Mouse (Mus musculus): ENCODE data around the gene Bdkrb2. TPM values are rescaled to one million over a fixed set of nuclear protein-coding genes. Genes with fewer than 3 reads are reported as not detected.

Gene Bdkrb2
- polyA plus RNA-seq, 1 experiment from 2014 or later, result 1.8 TPM

DNA sequence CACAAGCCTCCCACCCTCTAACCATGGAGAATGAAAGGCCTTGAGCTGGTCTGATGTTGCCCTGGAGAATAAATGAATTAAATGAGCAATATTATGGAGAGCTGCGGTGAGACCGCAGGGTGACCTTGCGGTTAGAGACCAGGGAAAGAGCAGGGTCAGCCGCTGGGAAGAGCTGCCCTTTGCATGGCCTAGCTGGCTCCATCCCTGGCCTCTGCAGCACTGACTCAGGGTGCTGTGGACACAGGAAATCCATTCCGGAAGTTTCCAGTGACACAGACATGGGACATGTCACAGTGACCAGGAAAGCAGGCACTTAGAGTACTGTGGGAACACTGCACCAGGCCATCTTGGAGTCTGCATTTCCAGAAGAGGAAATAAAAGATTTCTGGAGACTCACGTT lies 14.1 kb upstream of the Bdkrb2 start:
- Histone ChIP-seq H3K36me3 (no peaks in the 10 kb centered on the region), H3K27me3 (peaks cover 4% of the 10 kb centered on the region; the same call in 1 of the 2 replicates), H3K27ac (no peak overlapping the region), H3K4me2 (replicated peaks) (no peak overlapping the region), H3K4me3 (no peak overlapping the region), H3K9ac (no peak overlapping the region), H3K9me3 (no peaks in the 10 kb centered on the region), H3K4me1 (peaks cover 20% of the 10 kb centered on the region)
- 81% methylated on average over 6 of the region's 6 CpGs for WGBS
- no peak for ATAC-seq (ENCODE audit: low FRiP score, low read depth)

DNA sequence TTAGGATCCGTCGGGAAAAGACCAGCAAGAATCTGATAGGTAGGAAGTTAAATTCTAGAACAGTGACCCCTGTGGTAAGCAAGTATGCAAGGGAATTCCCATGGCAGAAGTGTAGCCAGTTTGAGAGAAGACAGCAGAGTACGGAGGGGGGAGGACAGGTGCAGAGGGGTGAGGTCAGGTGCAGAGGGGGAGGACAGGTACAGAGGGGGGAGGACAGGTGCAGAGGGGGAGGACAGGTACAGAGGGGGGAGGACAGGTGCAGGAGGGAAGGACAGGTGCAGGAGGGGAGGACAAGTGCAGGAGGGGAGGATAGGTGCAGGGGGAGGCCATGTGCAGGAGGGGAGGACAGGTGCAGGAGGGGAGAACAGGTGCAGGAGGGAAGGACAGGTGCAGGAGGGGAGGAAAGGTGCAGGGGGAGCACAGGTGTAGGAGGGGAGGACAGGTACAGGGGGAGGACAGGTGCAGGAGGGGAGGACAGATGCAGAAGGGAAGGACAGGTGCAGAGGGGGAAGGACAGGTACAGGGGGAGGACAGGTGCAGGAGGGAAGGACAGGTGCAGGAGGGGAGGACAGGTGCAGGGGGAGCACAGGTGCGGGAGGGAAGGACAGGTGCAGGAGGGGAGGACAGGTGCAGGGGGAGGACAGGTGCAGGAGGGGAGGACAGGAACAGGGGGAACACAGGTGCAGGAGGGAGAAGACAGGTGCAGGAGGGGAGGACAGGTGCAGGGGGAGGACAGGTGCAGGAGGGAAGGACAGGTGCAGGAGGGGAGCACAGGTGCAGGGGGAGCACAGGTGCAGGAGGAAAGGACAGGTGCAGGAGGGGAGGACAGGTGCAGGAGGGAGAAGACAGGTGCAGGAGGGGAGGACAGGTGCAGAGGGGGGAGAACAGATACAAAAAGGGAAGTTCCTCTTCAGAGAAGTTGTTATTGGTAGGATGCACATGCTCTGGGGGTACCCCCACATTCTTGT lies 12.9 kb upstream of the Bdkrb2 start:
- no peak overlapping the region for H3K9ac ChIP-seq
- H3K36me3 ChIP-seq, result no peaks in the 10 kb centered on the region
- no peaks in the 10 kb centered on the region for H3K9me3 ChIP-seq
- no peak overlapping the region for H3K4me2 ChIP-seq (replicated peaks)
- H3K4me1 ChIP-seq, result peaks cover 32% of the 10 kb centered on the region
- no peak overlapping the region for H3K4me3 ChIP-seq
- H3K27me3 ChIP-seq, result peaks cover 4% of the 10 kb centered on the region; the same call in 1 of the 2 replicates
- no peak for ATAC-seq (ENCODE audit: low FRiP score, low read depth)
- 71% methylated on average over 4 of the region's 4 CpGs for WGBS
- H3K27ac ChIP-seq, result no peak overlapping the region

GRCm38 (mm10) chr12:105551551-105551989 lies 11.5 kb upstream of the Bdkrb2 start:
- Histone ChIP-seq H3K4me1 (peaks cover 31% of the 10 kb centered on the region), H3K4me2 (replicated peaks) (no peak overlapping the region), H3K36me3 (no peaks in the 10 kb centered on the region), H3K4me3 (no peak overlapping the region), H3K9me3 (no peaks in the 10 kb centered on the region), H3K9ac (no peak overlapping the region), H3K27me3 (peaks cover 4% of the 10 kb centered on the region; the same call in 1 of the 2 replicates), H3K27ac (no peak overlapping the region)
- ATAC-seq (ENCODE audit: low FRiP score, low read depth), result no peak
- 65% methylated on average over 6 of the region's 6 CpGs for WGBS

- peaks cover 28% of the 10 kb centered on the region for H3K4me1 ChIP-seq
- no peaks in the 10 kb centered on the region for H3K9me3 ChIP-seq
- H3K36me3 ChIP-seq, result no peaks in the 10 kb centered on the region
- no peak for ATAC-seq (ENCODE audit: low FRiP score, low read depth)
- 60% methylated on average over 8 of the region's 8 CpGs for WGBS
- no peak overlapping the region for H3K9ac ChIP-seq
- no peak overlapping the region for H3K4me3 ChIP-seq
- H3K27me3 ChIP-seq, result peaks cover 1% of the 10 kb centered on the region; the same call in 1 of the 2 replicates
- H3K27ac ChIP-seq, result no peak overlapping the region
- H3K4me2 ChIP-seq (replicated peaks), result no peak overlapping the region
Measured at GRCm38 (mm10) chr12:105554151-105554772, 8.8 kb upstream of the Bdkrb2 start.

- Histone ChIP-seq H3K4me1 (peaks cover 28% of the 10 kb centered on the region), H3K27ac (no peak overlapping the region), H3K9ac (no peak overlapping the region), H3K4me3 (no peak overlapping the region), H3K27me3 (peaks cover 3% of the 10 kb centered on the region; the same call in 1 of the 2 replicates), H3K36me3 (no peaks in the 10 kb centered on the region), H3K9me3 (no peaks in the 10 kb centered on the region), H3K4me2 (replicated peaks) (no peak overlapping the region)
- WGBS, result 52% methylated on average over 5 of the region's 5 CpGs
- ATAC-seq (ENCODE audit: low FRiP score, low read depth), result 0 out of 2 replicates have a peak, but pooled peaks have one; percentile 26
Measured at GRCm38 (mm10) chr12:105555172-105555571, 7.9 kb upstream of the Bdkrb2 start.

DNA sequence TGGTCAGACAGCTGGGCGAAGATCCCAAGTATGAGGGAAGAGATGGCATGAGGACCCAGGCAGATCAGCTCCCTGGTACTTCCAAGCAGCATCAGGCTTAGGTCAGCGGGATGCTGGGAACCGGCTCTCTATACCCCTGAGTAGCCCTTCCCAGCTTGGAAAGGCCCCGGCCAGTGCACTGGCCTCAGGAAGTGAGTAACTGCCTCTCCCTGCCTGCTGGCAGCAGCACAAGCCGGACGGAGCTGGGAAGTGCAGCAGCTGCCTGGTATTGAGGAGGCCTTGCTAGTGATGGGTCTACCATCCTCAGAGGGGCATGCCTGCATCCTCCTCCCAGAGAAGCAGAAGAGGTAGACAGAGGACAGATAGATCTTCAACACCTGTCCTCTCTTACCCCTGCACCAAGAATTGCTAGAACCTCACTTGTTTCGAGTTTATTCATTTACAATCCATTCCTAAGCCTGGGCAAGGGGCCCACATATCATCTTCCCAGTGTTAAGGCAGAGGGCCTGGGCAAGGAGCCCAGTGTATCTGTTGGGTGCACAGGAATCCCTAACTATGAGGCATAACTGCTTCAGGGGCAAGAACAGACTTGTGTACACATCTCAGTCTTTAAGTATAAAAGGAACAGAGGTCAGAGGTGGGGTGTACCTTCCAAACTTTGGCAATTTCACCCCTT lies 5.6 kb upstream of the Bdkrb2 start:
- Histone ChIP-seq H3K27ac (no peak overlapping the region), H3K4me2 (replicated peaks) (no peak overlapping the region), H3K9me3 (no peaks in the 10 kb centered on the region), H3K36me3 (no peaks in the 10 kb centered on the region), H3K9ac (no peak overlapping the region), H3K27me3 (peaks cover 24% of the 10 kb centered on the region), H3K4me1 (peaks cover 36% of the 10 kb centered on the region), H3K4me3 (no peak overlapping the region)
- no peak for ATAC-seq (ENCODE audit: low FRiP score, low read depth)
- 70% methylated on average over 7 of the region's 7 CpGs for WGBS

GRCm38 (mm10) chr12:105561007-105561534 lies 2.0 kb upstream of the Bdkrb2 start:
- Histone ChIP-seq H3K9ac (no peak overlapping the region), H3K9me3 (no peaks in the 10 kb centered on the region), H3K36me3 (no peaks in the 10 kb centered on the region), H3K4me1 (peaks cover 38% of the 10 kb centered on the region), H3K4me3 (no peak overlapping the region), H3K27me3 (peaks cover 57% of the 10 kb centered on the region), H3K4me2 (replicated peaks) (no peak overlapping the region), H3K27ac (peak overlapping the region; percentile 10; the same call in 1 of the 2 replicates)
- WGBS, result 42% methylated on average over 8 of the region's 8 CpGs
- no peak for ATAC-seq (ENCODE audit: low FRiP score, low read depth)

DNA sequence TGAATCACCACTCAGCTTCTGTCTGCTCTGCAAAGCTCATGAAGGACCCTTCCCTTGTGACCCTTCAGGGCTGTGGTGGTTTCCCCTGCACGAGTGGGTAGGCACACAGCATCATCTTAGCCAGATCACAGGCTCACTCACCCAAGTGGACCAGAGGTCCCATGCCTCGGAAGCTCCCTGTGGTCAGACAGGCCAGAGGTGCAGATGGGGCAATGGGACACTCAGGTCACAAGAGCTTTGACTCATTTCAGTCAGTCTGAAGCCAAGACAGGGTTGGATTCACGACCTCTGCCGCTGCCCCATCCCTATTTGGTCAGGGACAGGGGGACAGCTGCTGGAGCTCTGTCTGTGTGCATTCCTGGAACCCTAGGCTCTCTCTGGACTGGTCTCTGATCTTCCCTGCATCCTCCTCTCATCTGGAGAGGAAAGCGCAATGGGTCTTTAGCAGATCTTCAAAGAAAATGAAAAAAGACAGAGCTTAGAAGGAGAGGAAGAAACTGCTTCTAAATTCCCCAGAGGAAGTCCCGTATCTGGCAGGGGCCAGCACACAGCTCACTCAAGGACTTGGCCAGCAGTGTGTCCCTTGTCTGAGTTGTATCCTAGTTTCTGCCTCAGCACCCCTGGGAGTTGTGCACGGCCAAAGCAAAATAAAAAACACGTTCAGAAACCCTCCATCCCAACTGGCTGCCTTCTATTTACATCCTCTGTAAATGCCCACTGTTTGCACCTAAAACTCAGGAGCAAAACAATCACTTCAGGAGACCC lies 788 bp upstream of the Bdkrb2 start:
- Histone ChIP-seq H3K27ac (no peak overlapping the region), H3K4me1 (peaks cover 38% of the 10 kb centered on the region), H3K4me2 (replicated peaks) (peak overlapping the region; percentile 70), H3K9ac (peak overlapping the region; percentile 45), H3K36me3 (no peaks in the 10 kb centered on the region), H3K4me3 (peak overlapping the region; percentile 39), H3K9me3 (peaks cover 7% of the 10 kb centered on the region), H3K27me3 (peaks cover 57% of the 10 kb centered on the region)
- 28% methylated on average over 8 of the region's 8 CpGs for WGBS
- ATAC-seq (ENCODE audit: low FRiP score, low read depth), result no peak

- ATAC-seq (ENCODE audit: low FRiP score, low read depth), result no peak
- H3K36me3 ChIP-seq, result no peaks in the 10 kb centered on the region
- peak overlapping the region; percentile 39 for H3K4me3 ChIP-seq
- H3K4me2 ChIP-seq (replicated peaks), result peak overlapping the region; percentile 70
- peaks cover 7% of the 10 kb centered on the region for H3K9me3 ChIP-seq
- no peak overlapping the region for H3K27ac ChIP-seq
- peaks cover 38% of the 10 kb centered on the region for H3K4me1 ChIP-seq
- peak overlapping the region; percentile 57; the same call in 1 of the 2 replicates for H3K9ac ChIP-seq
- peaks cover 57% of the 10 kb centered on the region for H3K27me3 ChIP-seq
- 6% methylated on average over 25 of the region's 25 CpGs for WGBS
Measured at GRCm38 (mm10) chr12:105563726-105564275, 775 bp downstream of the Bdkrb2 start.

- H3K9ac ChIP-seq, result no peak overlapping the region
- no peaks in the 10 kb centered on the region for H3K36me3 ChIP-seq
- H3K27ac ChIP-seq, result no peak overlapping the region
- H3K4me2 ChIP-seq (replicated peaks), result no peak overlapping the region
- peaks cover 7% of the 10 kb centered on the region for H3K9me3 ChIP-seq
- peaks cover 54% of the 10 kb centered on the region for H3K27me3 ChIP-seq
- WGBS, result 68% methylated on average over 5 of the region's 5 CpGs
- H3K4me1 ChIP-seq, result peaks cover 38% of the 10 kb centered on the region
- no peak for ATAC-seq (ENCODE audit: low FRiP score, low read depth)
- H3K4me3 ChIP-seq, result no peak overlapping the region
Measured at GRCm38 (mm10) chr12:105565221-105565620, 2.2 kb downstream of the Bdkrb2 start.

DNA sequence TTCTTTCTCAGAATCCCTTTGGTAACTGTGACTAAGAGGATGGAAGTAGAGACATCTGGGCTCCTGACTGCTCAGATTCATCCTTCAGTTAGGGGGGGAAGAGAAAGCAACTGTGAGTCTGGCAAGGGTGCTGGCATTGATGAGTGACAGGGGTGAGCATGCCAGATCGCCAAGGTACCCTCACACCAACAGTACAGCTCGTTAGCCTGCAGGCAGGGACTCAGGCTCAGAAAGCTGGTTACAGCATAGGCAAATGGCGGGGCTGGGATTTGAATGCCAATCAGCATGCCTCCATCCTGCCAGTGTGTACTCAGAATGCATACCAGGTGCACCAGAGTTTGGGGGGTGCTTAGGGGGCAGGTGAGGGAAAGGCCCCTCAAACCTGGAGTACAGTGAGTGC lies 8.8 kb downstream of the Bdkrb2 start:
- WGBS, result 63% methylated on average over 3 of the region's 3 CpGs
- no peak for ATAC-seq (ENCODE audit: low FRiP score, low read depth)

More for the DNA sequence above, 8.8 kb downstream of the Bdkrb2 start:
- H3K27ac ChIP-seq, result no peak overlapping the region
- H3K4me1 ChIP-seq, result no peaks in the 10 kb centered on the region
- H3K4me3 ChIP-seq, result no peak overlapping the region
- peaks cover 3% of the 10 kb centered on the region for H3K9me3 ChIP-seq
- H3K36me3 ChIP-seq, result no peaks in the 10 kb centered on the region
- H3K4me2 ChIP-seq (replicated peaks), result no peak overlapping the region
- H3K27me3 ChIP-seq, result no peaks in the 10 kb centered on the region
- no peak overlapping the region for H3K9ac ChIP-seq
